Mouse (Mus musculus): ENCODE measurements around the gene Aimp1. TPM values are rescaled to one million over a fixed set of nuclear protein-coding genes. Genes with fewer than 3 reads are reported as not detected.

Gene Aimp1
- polyA plus RNA-seq, 1 experiment: 66.5 TPM

- H3K4me1 ChIP-seq (ENCODE audit: control insufficient read depth, insufficient read depth, low read length): no peaks in the 10 kb centered on the region
- H3K27ac ChIP-seq (ENCODE audit: insufficient read depth, low read length): no peak overlapping the region
- H3K4me3 ChIP-seq (replicated peaks; ENCODE audit: insufficient read depth, low read depth, low read length): no peak overlapping the region
- H3K27me3 ChIP-seq (ENCODE audit: control insufficient read depth, insufficient read depth, low read length): no peaks in the 10 kb centered on the region
- TF ChIP-seq CTCF (IDR thresholded peaks at IDR 0.05; ENCODE audit: borderline replicate concordance, insufficient read depth, low read depth, low read length) (no peak), POLR2A (IDR thresholded peaks at IDR 0.05; ENCODE audit: borderline replicate concordance, insufficient read depth, low read length) (no peak)
- WGBS: 78% methylated on average over 4 of the region's 4 CpGs
- no peak for DNase-seq
These were observed 40.1 kb downstream of the Aimp1 start for GRCm38 (mm10) chr3:132644071-132644470.

GRCm38 (mm10) chr3:132637080-132637479 lies 47.1 kb downstream of the Aimp1 start:
- TF ChIP-seq CTCF (IDR thresholded peaks at IDR 0.05; ENCODE audit: borderline replicate concordance, insufficient read depth, low read depth, low read length): no peak
- TF ChIP-seq POLR2A (IDR thresholded peaks at IDR 0.05; ENCODE audit: borderline replicate concordance, insufficient read depth, low read length): no peak
- Histone ChIP-seq H3K4me3 (replicated peaks; ENCODE audit: insufficient read depth, low read depth, low read length) (no peak overlapping the region), H3K4me1 (ENCODE audit: control insufficient read depth, insufficient read depth, low read length) (no peaks in the 10 kb centered on the region), H3K27ac (ENCODE audit: insufficient read depth, low read length) (no peak overlapping the region), H3K27me3 (ENCODE audit: control insufficient read depth, insufficient read depth, low read length) (no peaks in the 10 kb centered on the region)
- 92% methylated on average over 3 of the region's 3 CpGs for WGBS
- no peak for DNase-seq

GRCm38 (mm10) chr3:132633261-132633660 lies 50.9 kb downstream of the Aimp1 start:
- WGBS: 48% methylated on average over 2 of the region's 2 CpGs
- no peaks in the 10 kb centered on the region for H3K4me1 ChIP-seq (ENCODE audit: control insufficient read depth, insufficient read depth, low read length)
- TF ChIP-seq POLR2A (IDR thresholded peaks at IDR 0.05; ENCODE audit: borderline replicate concordance, insufficient read depth, low read length) (no peak), CTCF (IDR thresholded peaks at IDR 0.05; ENCODE audit: borderline replicate concordance, insufficient read depth, low read depth, low read length) (no peak)
- no peak for DNase-seq
- H3K27me3 ChIP-seq (ENCODE audit: control insufficient read depth, insufficient read depth, low read length): no peaks in the 10 kb centered on the region
- H3K27ac ChIP-seq (ENCODE audit: insufficient read depth, low read length): no peak overlapping the region
- H3K4me3 ChIP-seq (replicated peaks; ENCODE audit: insufficient read depth, low read depth, low read length): no peak overlapping the region

- TF ChIP-seq CTCF (IDR thresholded peaks at IDR 0.05; ENCODE audit: borderline replicate concordance, insufficient read depth, low read depth, low read length) (no peak), POLR2A (IDR thresholded peaks at IDR 0.05; ENCODE audit: borderline replicate concordance, insufficient read depth, low read length) (no peak)
- Histone ChIP-seq H3K4me3 (replicated peaks; ENCODE audit: insufficient read depth, low read depth, low read length) (no peak within 1 kb of the TSS), H3K4me1 (ENCODE audit: control insufficient read depth, insufficient read depth, low read length) (no peaks in the 10 kb centered on the region), H3K27me3 (ENCODE audit: control insufficient read depth, insufficient read depth, low read length) (no peaks in the 10 kb centered on the region), H3K27ac (ENCODE audit: insufficient read depth, low read length) (no peak within 1 kb of the TSS)
- no peak for DNase-seq
- WGBS: 95% methylated on average over 11 of the region's 11 CpGs
These were observed 54.5 kb downstream of the Aimp1 start, which contains the start of gene Gimd1 for GRCm38 (mm10) chr3:132629601-132630239. Gimd1 (plus strand) TSS chr3:132629820.

GRCm38 (mm10) chr3:132628741-132629140 lies 55.4 kb downstream of the Aimp1 start:
- no peak overlapping the region for H3K4me3 ChIP-seq (replicated peaks; ENCODE audit: insufficient read depth, low read depth, low read length)
- H3K27me3 ChIP-seq (ENCODE audit: control insufficient read depth, insufficient read depth, low read length): no peaks in the 10 kb centered on the region
- TF ChIP-seq POLR2A (IDR thresholded peaks at IDR 0.05; ENCODE audit: borderline replicate concordance, insufficient read depth, low read length) (no peak), CTCF (IDR thresholded peaks at IDR 0.05; ENCODE audit: borderline replicate concordance, insufficient read depth, low read depth, low read length) (no peak)
- WGBS: 43% methylated on average over 8 of the region's 8 CpGs
- no peak for DNase-seq
- no peak overlapping the region for H3K27ac ChIP-seq (ENCODE audit: insufficient read depth, low read length)
- H3K4me1 ChIP-seq (ENCODE audit: control insufficient read depth, insufficient read depth, low read length): no peaks in the 10 kb centered on the region

Other genes with a start within 250 kb of the Aimp1 start
- gene Gimd1, start 54.5 kb downstream of the Aimp1 start, polyA plus RNA-seq (2012; rRNA removed): not detected in 2 replicates
- 8.6 and 9.0 TPM in 2 replicates for gene Tbck, start 226 bp downstream of the Aimp1 start, polyA plus RNA-seq (2012; rRNA removed)

Measured in cerebellum, adult 2 months (tissue).